Mouse (Mus musculus) heart, embryonic 11.5 days (tissue): ENCODE data around the gene Heyl. TPM values are rescaled to one million over a fixed set of nuclear protein-coding genes. Genes with fewer than 3 reads are reported as not detected.
A peak's percentile ranks its signal among the peaks of the same experiment; 100 is the strongest.
"Not testable (repeated sequence)": the region's sequence is repeated elsewhere in the genome, so short reads cannot be mapped to it uniquely, and the experiment has no call there.

Source experiments
- ATAC-seq: fragments of 200-750 bp; cut with Nextera tagmentation; replicated peaks from 2 replicates; pipeline ENCODE4 v1.8.0; 2017; ENCODE audit warnings: moderate library complexity; ENCODE audit not compliant: insufficient number of reproducible peaks, low FRiP score, low TSS enrichment
- H3K27ac ChIP-seq: fragments of 300-500 bp; sonication (generic); 2 replicates; pipeline ENCODE4 v1.5.1; 2014; ENCODE audit warnings: mild to moderate bottlenecking, low read depth, low read length
- H3K27me3 ChIP-seq: fragments of 300-500 bp; sonication (generic); 2 replicates; pipeline ENCODE4 v1.6.1; 2014; ENCODE audit warnings: mild to moderate bottlenecking, low read length, mixed read lengths; ENCODE audit not compliant: control insufficient read depth, insufficient read depth
- H3K36me3 ChIP-seq: fragments of 300-500 bp; sonication (generic); 2 replicates; pipeline ENCODE4 v1.6.1; 2014; ENCODE audit warnings: mild to moderate bottlenecking, low read length, moderate library complexity, mixed read lengths; ENCODE audit not compliant: control insufficient read depth, insufficient read depth
- H3K4me1 ChIP-seq: fragments of 300-500 bp; sonication (generic); 2 replicates; pipeline ENCODE4 v1.6.1; 2014; ENCODE audit warnings: low read length; ENCODE audit not compliant: control insufficient read depth, insufficient read depth
- H3K4me2 ChIP-seq: fragments of 300-500 bp; sonication (generic); 2 replicates; pipeline ENCODE4 v1.6.1; 2014; ENCODE audit warnings: mild to moderate bottlenecking, moderate library complexity
- H3K4me3 ChIP-seq: fragments of 300-500 bp; sonication (generic); 2 replicates; pipeline ENCODE4 v1.5.1; 2014; ENCODE audit warnings: low read depth, low read length
- H3K9ac ChIP-seq: fragments of 300-500 bp; sonication (generic); 2 replicates; pipeline ENCODE4 v1.6.1; 2014; ENCODE audit warnings: mild to moderate bottlenecking, low read depth, low read length, moderate library complexity
- H3K9me3 ChIP-seq: fragments of 300-500 bp; sonication (generic); replicated peaks from 2 replicates; pipeline ENCODE4 v1.6.1; 2016; ENCODE audit warnings: low read length; ENCODE audit not compliant: control insufficient read depth
- WGBS: fragments of 180-500 bp; shearing (Covaris S2); extraction: QIAGEN DNeasy Blood & Tissue Kit; methylation state at CpG from one replicate; pipeline ENCODE4 v1.1.7; 2014; ENCODE audit not compliant: insufficient replicate concordance; 5-methylcytosine and 5-hydroxymethylcytosine counted together
- polyA plus RNA-seq: library from polyadenylated mRNA; unstranded; fragments of >200 nt; fragmentation: Nextera tagmentation; extraction: Ambion mirVana; gene quantifications from 2 replicates; pipeline ENCODE4 v1.2.1, GENCODE M21; 2014

The Heyl gene
- polyA plus RNA-seq, 1 experiment from 2014 or later: 6.7 TPM

DNA sequence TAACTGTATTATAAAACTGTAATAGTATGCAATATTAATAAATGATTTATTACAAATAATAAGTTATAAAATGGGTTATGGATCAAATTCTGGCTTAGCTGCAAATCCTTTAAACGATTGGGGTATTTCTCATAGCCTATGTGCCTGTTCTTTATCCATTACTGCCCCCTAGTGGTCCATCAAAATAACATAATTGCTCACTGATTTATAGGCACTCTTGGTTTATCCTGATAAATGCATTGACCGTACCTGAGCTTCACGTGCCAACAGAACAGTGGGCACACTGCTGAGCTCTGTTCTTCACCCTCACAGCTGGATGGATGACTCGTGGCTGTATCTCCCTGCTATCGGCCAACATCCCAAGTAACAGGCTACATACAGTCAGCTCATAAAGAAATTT lies 21.3 kb downstream of the Heyl start:
- Histone ChIP-seq H3K27ac (no peak overlapping the region), H3K4me3 (no peak overlapping the region), H3K4me2 (no peak overlapping the region), H3K9me3 (no peaks in the 10 kb centered on the region), H3K27me3 (no peaks in the 10 kb centered on the region), H3K36me3 (no peaks in the 10 kb centered on the region), H3K4me1 (peaks cover 3% of the 10 kb centered on the region), H3K9ac (no peak overlapping the region)
- ATAC-seq: 0 out of 2 replicates have a peak, but pooled peaks have one; percentile 39
- WGBS: 19% methylated on average over 5 of the region's 5 CpGs

DNA sequence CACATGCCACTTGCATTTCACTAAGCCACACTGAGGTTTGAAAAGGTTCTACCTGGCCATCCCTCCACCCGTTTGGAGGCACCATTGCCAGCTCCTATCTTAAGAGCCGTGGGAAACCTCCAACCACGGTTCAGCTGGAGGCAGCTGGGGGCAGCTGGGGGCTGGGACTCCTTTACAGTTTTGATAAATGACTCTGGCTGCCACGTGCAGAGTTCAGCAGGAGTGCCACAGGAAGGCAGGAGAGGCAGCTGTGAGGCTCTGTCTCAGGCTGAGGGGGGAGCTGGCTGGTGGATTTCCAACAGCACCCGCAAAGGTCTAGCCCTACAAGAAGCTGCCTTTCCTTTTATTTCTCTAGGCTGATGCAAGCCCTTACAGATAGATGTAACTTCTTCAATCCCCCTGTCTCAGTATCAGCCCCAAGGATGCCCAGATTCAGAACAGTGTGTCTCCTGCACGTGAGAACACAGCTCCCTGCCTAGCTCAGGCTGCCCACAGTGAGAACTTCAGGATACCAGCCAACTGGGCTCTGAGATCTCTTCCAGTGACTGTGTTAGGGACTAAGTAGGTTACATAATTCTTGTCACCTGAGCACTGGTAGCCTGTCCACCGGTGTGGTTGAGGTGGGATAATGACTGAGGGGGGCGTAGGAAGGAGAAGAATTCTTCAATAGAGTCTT lies 26.9 kb downstream of the Heyl start:
- 26% methylated on average over 8 of the region's 8 CpGs for WGBS
- Histone ChIP-seq H3K36me3 (no peaks in the 10 kb centered on the region), H3K4me1 (peaks cover 11% of the 10 kb centered on the region), H3K27ac (no peak overlapping the region), H3K9me3 (no peaks in the 10 kb centered on the region), H3K4me2 (peak overlapping the region; percentile 29; the same call in 1 of the 2 replicates), H3K27me3 (no peaks in the 10 kb centered on the region), H3K4me3 (no peak overlapping the region), H3K9ac (0 out of 2 replicates have a peak overlapping the region, but pooled peaks have one; percentile 29)
- ATAC-seq: no peak; the same call in 1 of the 2 replicates

DNA sequence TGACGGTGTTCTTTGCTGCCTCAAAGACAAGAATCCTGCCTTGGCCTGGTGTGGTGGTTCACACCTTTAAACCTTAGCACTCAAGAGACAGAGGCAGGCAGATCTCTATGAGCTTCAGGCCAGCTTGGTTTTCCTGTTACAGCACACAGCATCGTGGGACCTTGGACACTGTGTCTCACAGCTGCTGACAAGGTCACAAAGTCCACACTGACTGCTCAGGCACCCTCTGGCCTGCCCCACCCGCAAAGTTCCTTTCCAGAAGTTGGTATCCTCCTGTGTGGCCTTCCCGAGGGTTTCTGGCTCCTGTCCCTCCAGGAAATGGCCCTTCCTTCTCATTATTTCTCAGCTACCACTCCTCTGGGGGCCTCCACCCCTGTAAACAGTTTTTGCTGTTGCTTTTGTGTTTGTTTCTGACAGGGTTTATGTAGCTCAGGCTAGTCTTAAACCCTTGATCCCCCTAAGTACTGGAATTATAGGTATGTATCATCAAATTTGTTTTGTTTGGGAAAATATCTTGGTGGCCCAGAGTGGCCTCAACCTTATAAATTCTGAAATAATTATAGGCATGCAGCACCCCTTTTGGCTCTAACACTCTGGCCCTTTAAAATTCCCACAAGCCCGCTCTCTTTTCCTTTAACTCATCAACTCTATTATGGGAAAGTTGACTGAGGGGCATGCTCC lies 28.5 kb downstream of the Heyl start, which contains the start of gene Pabpc4:
TSS of gene Pabpc4 (plus strand) at position 631 of the 681 bp plus-strand sequence.
- no peaks in the 10 kb centered on the region for H3K36me3 ChIP-seq
- 63% methylated on average over 5 of the region's 5 CpGs for WGBS

DNA sequence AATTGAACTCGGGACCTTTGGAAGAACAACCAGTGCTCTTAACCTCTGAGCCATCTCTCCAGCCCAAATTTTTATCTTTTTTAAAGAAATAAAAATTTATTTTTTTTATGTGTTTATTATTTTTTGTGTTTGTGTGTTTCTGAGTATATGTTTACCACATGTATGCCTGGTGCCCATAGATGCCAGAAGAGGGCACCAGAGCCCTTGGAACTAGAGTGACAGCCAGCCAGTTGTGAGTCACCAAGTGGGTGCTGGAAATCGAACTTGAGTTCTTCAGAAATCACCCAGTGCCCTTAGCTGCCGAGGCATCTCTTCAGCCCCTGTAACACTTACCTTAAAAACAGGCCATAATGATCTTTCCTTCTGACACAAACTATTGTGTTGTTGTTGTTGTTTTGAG lies 37.7 kb downstream of the Heyl start:
- Histone ChIP-seq H3K4me2 (no peak overlapping the region), H3K4me3 (no peak overlapping the region), H3K4me1 (no peaks in the 10 kb centered on the region), H3K27ac (no peak overlapping the region), H3K9ac (no peak overlapping the region), H3K36me3 (no peaks in the 10 kb centered on the region), H3K27me3 (no peaks in the 10 kb centered on the region), H3K9me3 (no peaks in the 10 kb centered on the region)
- ATAC-seq: no peak
- 77% methylated on average over 3 of the region's 3 CpGs for WGBS

More for the DNA sequence above, 28.5 kb downstream of the Heyl start, which contains the start of gene Pabpc4:
- peaks cover 11% of the 10 kb centered on the region for H3K4me1 ChIP-seq
- H3K4me3 ChIP-seq: no peak within 1 kb of the TSS
- H3K9ac ChIP-seq: no peak within 1 kb of the TSS
- ATAC-seq: no peak
- H3K27ac ChIP-seq: no peak within 1 kb of the TSS
- no peaks in the 10 kb centered on the region for H3K27me3 ChIP-seq
- H3K4me2 ChIP-seq: no peak within 1 kb of the TSS
- no peaks in the 10 kb centered on the region for H3K9me3 ChIP-seq

DNA sequence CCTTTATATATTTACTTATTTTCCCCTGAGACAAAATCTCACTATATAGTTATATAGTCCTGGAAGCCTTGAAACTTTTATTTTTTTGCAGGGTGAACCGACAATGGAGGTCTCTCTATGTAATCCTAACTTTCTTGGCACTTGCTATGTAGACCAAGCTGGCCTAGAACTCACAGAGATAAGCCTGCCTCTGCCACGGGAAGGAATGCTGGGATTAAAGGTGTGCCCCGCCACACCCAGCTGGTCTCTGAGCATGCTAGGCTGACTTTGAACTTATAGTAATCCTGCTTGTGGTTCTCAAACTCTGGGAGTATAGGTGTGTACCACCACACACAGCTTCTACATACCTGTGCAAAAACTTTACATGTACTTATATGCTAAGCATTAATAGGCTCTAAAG lies 46.8 kb downstream of the Heyl start:
- H3K9me3 ChIP-seq: no peaks in the 10 kb centered on the region
- H3K27ac ChIP-seq: no peak overlapping the region
- peaks cover 8% of the 10 kb centered on the region for H3K4me1 ChIP-seq
- no peak overlapping the region for H3K4me2 ChIP-seq
- H3K27me3 ChIP-seq: no peaks in the 10 kb centered on the region
- ATAC-seq: no peak
- no peak overlapping the region for H3K9ac ChIP-seq
- no peaks in the 10 kb centered on the region for H3K36me3 ChIP-seq
- H3K4me3 ChIP-seq: no peak overlapping the region
- WGBS: 61% methylated on average over 3 of the region's 3 CpGs

DNA sequence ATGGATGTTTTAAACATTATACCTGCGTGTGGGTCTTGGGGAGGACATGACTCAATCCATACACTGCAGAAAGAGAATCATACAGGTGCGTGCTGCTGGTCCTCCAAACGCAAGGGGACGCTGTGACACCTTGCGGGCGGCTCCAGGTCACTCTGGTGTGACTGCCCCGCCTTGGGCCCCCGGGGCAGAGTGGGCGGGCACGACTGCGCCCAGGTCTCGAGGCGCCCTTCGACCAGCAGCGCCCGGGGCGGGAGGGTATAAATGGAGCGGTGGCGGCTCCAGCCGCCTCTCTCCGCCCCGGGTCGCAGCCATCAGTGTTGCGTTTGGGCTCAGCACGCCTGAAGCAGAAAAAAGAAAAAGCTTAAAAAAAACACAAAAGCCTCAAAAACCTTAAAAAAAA lies 49.1 kb downstream of the Heyl start:
- H3K4me1 ChIP-seq: peaks cover 20% of the 10 kb centered on the region
- peak overlapping the region; percentile 92 for H3K4me2 ChIP-seq
- H3K4me3 ChIP-seq: peak overlapping the region; percentile 78
- peak overlapping the region; percentile 82; the same call in 1 of the 2 replicates for H3K9ac ChIP-seq
- H3K27ac ChIP-seq: peak overlapping the region; percentile 79; the same call in 1 of the 2 replicates
- ATAC-seq: peak; percentile 92
- no peaks in the 10 kb centered on the region for H3K27me3 ChIP-seq
- H3K36me3 ChIP-seq: peaks cover 12% of the 10 kb centered on the region
- no peaks in the 10 kb centered on the region for H3K9me3 ChIP-seq
- WGBS: under 1% methylated on average over 25 of the region's 25 CpGs

DNA sequence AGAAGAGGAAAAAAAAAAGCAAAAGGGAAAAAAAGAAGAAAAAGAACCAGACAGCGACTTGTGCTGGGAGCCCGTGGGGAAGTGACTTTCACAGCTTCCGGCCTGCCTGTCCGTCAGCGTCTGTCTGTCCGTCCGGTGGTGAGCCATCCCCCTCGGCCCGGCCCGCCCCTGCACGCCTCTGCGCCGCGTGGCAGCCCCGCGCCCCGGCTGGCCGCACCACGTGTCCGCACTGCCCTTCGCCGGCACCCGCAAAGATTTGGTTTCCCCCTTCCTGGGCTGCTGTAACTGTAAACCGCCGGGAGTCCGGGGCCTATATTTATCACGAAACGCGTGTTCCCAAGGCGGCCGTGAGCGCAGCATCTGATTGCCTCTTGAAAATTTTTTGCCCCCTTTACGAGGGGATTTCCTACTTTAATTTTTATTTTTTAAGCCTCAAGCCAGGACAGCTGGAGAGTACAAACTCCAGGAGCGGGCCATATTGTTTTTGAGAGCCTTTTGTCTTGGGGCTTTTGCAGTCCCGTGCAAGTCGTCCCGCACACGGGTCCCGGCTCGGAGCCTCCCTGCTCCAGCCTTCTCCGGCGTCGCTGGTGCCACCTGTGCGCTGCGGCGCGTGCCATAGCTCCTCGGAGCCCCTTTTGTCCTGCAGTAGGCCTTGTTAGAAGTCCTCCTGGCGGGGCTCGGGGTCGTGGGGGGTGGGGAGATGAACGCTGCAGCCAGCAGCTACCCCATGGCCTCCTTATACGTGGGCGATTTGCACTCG lies 49.7 kb downstream of the Heyl start:
- H3K9me3 ChIP-seq, H3K27me3 ChIP-seq, ATAC-seq: not testable (repeated sequence)
- H3K4me2 ChIP-seq: peak overlapping the region; percentile 92
- peaks cover 16% of the 10 kb centered on the region for H3K36me3 ChIP-seq
- WGBS: 0% methylated on average over 32 of the region's 55 CpGs
- peaks cover 20% of the 10 kb centered on the region for H3K4me1 ChIP-seq
- H3K27ac ChIP-seq: peak overlapping the region; percentile 79
- H3K9ac ChIP-seq: peak overlapping the region; percentile 82
- peak overlapping the region; percentile 78 for H3K4me3 ChIP-seq

DNA sequence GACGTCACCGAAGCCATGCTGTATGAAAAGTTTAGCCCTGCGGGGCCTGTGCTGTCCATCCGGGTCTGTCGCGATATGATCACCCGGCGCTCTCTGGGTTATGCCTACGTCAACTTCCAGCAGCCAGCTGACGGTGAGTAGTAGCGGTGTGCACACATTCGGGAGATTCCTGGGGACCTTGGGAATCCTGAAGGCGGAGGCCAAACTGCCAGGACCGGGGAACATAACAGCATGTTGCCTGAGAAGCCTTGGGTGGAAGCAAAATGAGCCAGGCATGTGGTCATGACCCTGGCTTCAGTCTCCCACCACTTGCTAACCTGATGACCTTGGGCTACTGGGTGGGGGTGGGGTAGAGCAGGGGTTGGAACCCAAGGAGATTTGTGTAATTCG lies 50.3 kb downstream of the Heyl start:
- peaks cover 20% of the 10 kb centered on the region for H3K4me1 ChIP-seq

More for the DNA sequence above, 50.3 kb downstream of the Heyl start:
- H3K9me3 ChIP-seq, ATAC-seq, H3K27me3 ChIP-seq: not testable (repeated sequence)
- Histone ChIP-seq H3K4me3 (peak overlapping the region; percentile 78), H3K36me3 (peaks cover 19% of the 10 kb centered on the region), H3K4me2 (peak overlapping the region; percentile 92), H3K9ac (peak overlapping the region; percentile 82), H3K27ac (peak overlapping the region; percentile 79)
- under 1% methylated on average over 14 of the region's 15 CpGs for WGBS
